Mouse (Mus musculus): ENCODE data around the gene Mettl15. TPM values are rescaled to one million over a fixed set of nuclear protein-coding genes. Genes with fewer than 3 reads are reported as not detected.

Mettl15 gene
- polyA plus RNA-seq (2015; fragmentation: Nextera tagmentation; extraction: Ambion mirVana), result 9.6 and 12.1 TPM in 2 replicates

GRCm38 (mm10) chr2:109280600-109281340 is at the start of gene Mettl15, which contains the start of gene Kif18a:
TSS of gene Mettl15 (minus strand) at chr2:109280748.
TSS of gene Kif18a (plus strand) at chr2:109280738.
- peaks cover 18% of the 10 kb centered on the region for H3K4me1 ChIP-seq
- no peaks in the 10 kb centered on the region for H3K36me3 ChIP-seq (ENCODE audit: poor library complexity, severe bottlenecking)
- WGBS, result under 1% methylated on average over 51 of the region's 51 CpGs
- peak; percentile 99 for ATAC-seq
- H3K9me3 ChIP-seq (replicated peaks), result no peaks in the 10 kb centered on the region
- no peaks in the 10 kb centered on the region for H3K27me3 ChIP-seq
- peak within 1 kb of the TSS; percentile 69 for H3K4me2 ChIP-seq
- peak within 1 kb of the TSS; percentile 60 for H3K4me3 ChIP-seq
- peak within 1 kb of the TSS; percentile 74 for H3K27ac ChIP-seq
- peak within 1 kb of the TSS; percentile 71 for H3K9ac ChIP-seq

DNA sequence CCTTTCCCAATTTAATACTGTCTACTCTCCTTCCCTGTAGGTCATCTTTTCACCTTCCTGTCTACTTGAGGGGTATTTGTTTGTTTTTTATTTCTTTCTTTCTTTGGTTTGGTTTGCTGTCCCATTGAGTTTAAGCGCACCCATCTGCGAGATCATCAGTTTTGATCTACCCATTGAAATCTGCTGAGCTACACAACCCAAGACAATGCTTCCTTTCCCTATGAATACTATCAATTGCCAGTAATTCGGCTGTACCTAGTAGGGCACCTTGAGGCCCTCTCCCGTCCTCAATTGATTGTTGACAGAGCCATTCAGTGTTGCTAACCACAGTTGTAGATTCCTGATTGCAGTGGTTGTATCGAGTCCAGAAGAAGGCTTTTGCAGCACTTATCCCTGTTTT is 30.8 kb upstream of the Mettl15 start:
- no peak for ATAC-seq
- Histone ChIP-seq H3K4me1 (no peaks in the 10 kb centered on the region), H3K4me3 (no peak overlapping the region), H3K4me2 (no peak overlapping the region), H3K9me3 (replicated peaks) (no peaks in the 10 kb centered on the region), H3K27me3 (no peaks in the 10 kb centered on the region), H3K9ac (no peak overlapping the region), H3K27ac (no peak overlapping the region), H3K36me3 (ENCODE audit: poor library complexity, severe bottlenecking) (peaks cover 44% of the 10 kb centered on the region)
- WGBS, result 93% methylated on average over 5 of the region's 5 CpGs

DNA sequence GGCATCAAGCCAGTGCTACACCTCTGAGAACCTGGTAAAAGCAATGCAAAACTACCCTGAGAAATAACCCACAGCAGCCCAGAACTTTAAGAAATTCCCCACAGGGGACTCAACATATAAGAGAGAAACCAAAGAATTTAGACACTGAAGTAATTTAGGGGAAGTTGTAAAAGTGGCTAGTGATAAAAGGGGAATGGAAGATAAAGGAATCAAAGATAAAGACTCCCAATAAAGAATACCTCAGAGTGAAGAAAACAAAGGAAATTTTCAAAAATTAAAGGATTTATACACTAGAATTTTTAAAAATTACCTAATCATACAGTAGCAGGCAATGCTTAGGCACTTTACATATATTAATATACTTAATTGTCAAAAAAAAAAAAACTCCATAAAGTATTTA is 23.1 kb upstream of the Mettl15 start:
- ATAC-seq, result no peak
- no peaks in the 10 kb centered on the region for H3K9me3 ChIP-seq (replicated peaks)
- H3K27ac ChIP-seq, result no peak overlapping the region
- H3K4me2 ChIP-seq, result no peak overlapping the region
- H3K27me3 ChIP-seq, result no peaks in the 10 kb centered on the region
- peaks cover 18% of the 10 kb centered on the region; the same call in 1 of the 2 replicates for H3K36me3 ChIP-seq (ENCODE audit: poor library complexity, severe bottlenecking)
- no peak overlapping the region for H3K4me3 ChIP-seq
- H3K4me1 ChIP-seq, result no peaks in the 10 kb centered on the region
- no peak overlapping the region for H3K9ac ChIP-seq

GRCm38 (mm10) chr2:109302234-109302633 is 21.7 kb upstream of the Mettl15 start:
- H3K4me1 ChIP-seq, result no peaks in the 10 kb centered on the region
- H3K36me3 ChIP-seq (ENCODE audit: poor library complexity, severe bottlenecking), result peaks cover 16% of the 10 kb centered on the region; the same call in 1 of the 2 replicates
- H3K4me2 ChIP-seq, result no peak overlapping the region
- ATAC-seq, result no peak
- no peaks in the 10 kb centered on the region for H3K9me3 ChIP-seq (replicated peaks)
- H3K27me3 ChIP-seq, result no peaks in the 10 kb centered on the region
- WGBS, result 87% methylated on average over 3 of the region's 3 CpGs
- no peak overlapping the region for H3K4me3 ChIP-seq
- no peak overlapping the region for H3K27ac ChIP-seq
- no peak overlapping the region for H3K9ac ChIP-seq

DNA sequence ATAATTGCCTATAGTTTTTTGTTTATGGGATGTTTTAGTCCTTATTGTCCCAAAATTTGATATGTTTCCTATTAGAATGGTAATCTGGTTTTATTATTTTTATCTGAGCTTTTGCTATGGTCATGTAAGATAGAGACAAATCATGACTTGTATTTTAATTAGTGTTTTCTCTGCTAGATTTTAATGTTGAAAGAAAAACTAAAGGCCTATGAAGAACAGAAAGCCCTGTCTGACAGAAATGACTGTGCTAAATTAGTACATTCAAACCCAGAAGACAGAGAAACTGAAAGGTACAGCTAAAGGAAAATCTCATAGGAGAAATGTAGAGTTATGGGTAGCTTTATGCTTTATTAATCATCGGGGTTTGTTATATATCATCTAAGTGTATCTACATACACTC is 17.6 kb upstream of the Mettl15 start:
- Histone ChIP-seq H3K4me2 (no peak overlapping the region), H3K9ac (no peak overlapping the region), H3K4me1 (no peaks in the 10 kb centered on the region), H3K36me3 (ENCODE audit: poor library complexity, severe bottlenecking) (peaks cover 25% of the 10 kb centered on the region), H3K4me3 (no peak overlapping the region), H3K27ac (no peak overlapping the region), H3K27me3 (no peaks in the 10 kb centered on the region), H3K9me3 (replicated peaks) (no peaks in the 10 kb centered on the region)
- ATAC-seq, result no peak
- WGBS, result 100% methylated on average over 1 of the region's 1 CpGs

DNA sequence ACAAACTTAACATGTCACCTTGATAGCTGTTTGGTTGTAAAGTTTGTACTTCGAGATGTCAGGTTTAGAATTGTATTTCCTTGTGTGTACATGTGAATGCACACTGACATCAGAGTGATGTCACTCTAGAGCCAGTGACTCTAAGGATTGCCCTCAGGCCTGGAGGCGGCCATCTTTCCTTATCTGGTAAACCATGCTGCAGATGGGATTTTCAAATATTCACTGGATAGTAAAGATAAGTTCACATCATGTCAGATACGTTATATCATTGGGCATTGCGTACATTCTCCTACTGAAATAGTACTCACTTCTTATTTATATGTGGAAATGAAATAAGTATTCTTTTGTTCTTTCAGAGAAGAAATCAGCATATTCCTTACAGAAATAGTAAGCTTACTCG is 15.7 kb upstream of the Mettl15 start:
- Histone ChIP-seq H3K27ac (no peak overlapping the region), H3K27me3 (no peaks in the 10 kb centered on the region), H3K4me3 (no peak overlapping the region), H3K4me2 (no peak overlapping the region), H3K36me3 (ENCODE audit: poor library complexity, severe bottlenecking) (peaks cover 37% of the 10 kb centered on the region), H3K9me3 (replicated peaks) (no peaks in the 10 kb centered on the region), H3K4me1 (no peaks in the 10 kb centered on the region), H3K9ac (no peak overlapping the region)
- 92% methylated on average over 5 of the region's 5 CpGs for WGBS
- ATAC-seq, result no peak

- H3K36me3 ChIP-seq (ENCODE audit: poor library complexity, severe bottlenecking), result peaks cover 40% of the 10 kb centered on the region
- H3K9me3 ChIP-seq (replicated peaks), result no peaks in the 10 kb centered on the region
- no peak overlapping the region for H3K4me2 ChIP-seq
- WGBS, result 95% methylated on average over 6 of the region's 6 CpGs
- no peaks in the 10 kb centered on the region for H3K27me3 ChIP-seq
- H3K4me1 ChIP-seq, result no peaks in the 10 kb centered on the region
- no peak overlapping the region for H3K27ac ChIP-seq
- no peak overlapping the region for H3K9ac ChIP-seq
- H3K4me3 ChIP-seq, result no peak overlapping the region
- ATAC-seq, result no peak
Observed at GRCm38 (mm10) chr2:109289327-109289726, 8.8 kb upstream of the Mettl15 start.

- H3K4me3 ChIP-seq, result no peak overlapping the region
- 96% methylated on average over 3 of the region's 3 CpGs for WGBS
- no peak overlapping the region for H3K9ac ChIP-seq
- H3K4me2 ChIP-seq, result no peak overlapping the region
- H3K9me3 ChIP-seq (replicated peaks), result no peaks in the 10 kb centered on the region
- no peaks in the 10 kb centered on the region for H3K27me3 ChIP-seq
- H3K27ac ChIP-seq, result no peak overlapping the region
- ATAC-seq, result no peak
- peaks cover 3% of the 10 kb centered on the region; the same call in 1 of the 2 replicates for H3K36me3 ChIP-seq (ENCODE audit: poor library complexity, severe bottlenecking)
- peaks cover 11% of the 10 kb centered on the region for H3K4me1 ChIP-seq
Observed at GRCm38 (mm10) chr2:109284121-109284520, 3.6 kb upstream of the Mettl15 start.

DNA sequence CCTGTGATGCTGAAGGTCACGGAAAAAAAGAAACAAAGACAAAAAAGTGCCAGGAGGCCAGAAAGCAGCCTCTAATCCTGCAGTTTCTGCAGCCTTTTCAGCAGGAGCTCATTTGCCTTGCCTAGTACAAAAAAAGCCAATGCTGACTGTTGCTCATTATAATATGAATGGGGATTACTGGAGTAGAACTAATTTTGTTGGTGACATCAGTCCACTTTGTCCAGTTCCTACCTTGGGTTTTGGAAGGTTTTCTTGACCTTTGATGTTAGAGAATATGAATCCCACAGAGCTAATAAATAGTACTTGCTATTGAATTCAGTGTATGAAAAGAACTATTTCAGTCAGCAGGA is 768 bp upstream of the Mettl15 start:
- Histone ChIP-seq H3K36me3 (ENCODE audit: poor library complexity, severe bottlenecking) (no peaks in the 10 kb centered on the region), H3K4me1 (peaks cover 18% of the 10 kb centered on the region), H3K9me3 (replicated peaks) (no peaks in the 10 kb centered on the region), H3K4me3 (peak overlapping the region; percentile 60), H3K27ac (peak overlapping the region; percentile 74; the same call in 1 of the 2 replicates), H3K4me2 (peak overlapping the region; percentile 69), H3K27me3 (no peaks in the 10 kb centered on the region), H3K9ac (peak overlapping the region; percentile 71)
- ATAC-seq, result peak; percentile 0; the same call in 1 of the 2 replicates
- 0% methylated on average over 1 of the region's 1 CpGs for WGBS

- no peak for ATAC-seq
- peak overlapping the region; percentile 69 for H3K4me2 ChIP-seq
- H3K4me1 ChIP-seq, result peaks cover 18% of the 10 kb centered on the region
- H3K36me3 ChIP-seq (ENCODE audit: poor library complexity, severe bottlenecking), result no peaks in the 10 kb centered on the region
- peak overlapping the region; percentile 64 for H3K9ac ChIP-seq
- 2% methylated on average over 4 of the region's 4 CpGs for WGBS
- no peaks in the 10 kb centered on the region for H3K9me3 ChIP-seq (replicated peaks)
- 0 out of 2 replicates have a peak overlapping the region, but pooled peaks have one; percentile 5 for H3K27ac ChIP-seq
- no peaks in the 10 kb centered on the region for H3K27me3 ChIP-seq
- peak overlapping the region; percentile 60 for H3K4me3 ChIP-seq
Observed at GRCm38 (mm10) chr2:109280272-109280599, 312 bp downstream of the Mettl15 start.

GRCm38 (mm10) chr2:109278036-109278435 is 2.5 kb downstream of the Mettl15 start:
- Histone ChIP-seq H3K4me1 (peaks cover 18% of the 10 kb centered on the region), H3K9ac (peak overlapping the region; percentile 57), H3K9me3 (replicated peaks) (no peaks in the 10 kb centered on the region), H3K27me3 (no peaks in the 10 kb centered on the region), H3K27ac (no peak overlapping the region), H3K36me3 (ENCODE audit: poor library complexity, severe bottlenecking) (no peaks in the 10 kb centered on the region), H3K4me2 (peak overlapping the region; percentile 60), H3K4me3 (peak overlapping the region; percentile 49)
- no peak for ATAC-seq
- WGBS, result 1% methylated on average over 16 of the region's 16 CpGs

DNA sequence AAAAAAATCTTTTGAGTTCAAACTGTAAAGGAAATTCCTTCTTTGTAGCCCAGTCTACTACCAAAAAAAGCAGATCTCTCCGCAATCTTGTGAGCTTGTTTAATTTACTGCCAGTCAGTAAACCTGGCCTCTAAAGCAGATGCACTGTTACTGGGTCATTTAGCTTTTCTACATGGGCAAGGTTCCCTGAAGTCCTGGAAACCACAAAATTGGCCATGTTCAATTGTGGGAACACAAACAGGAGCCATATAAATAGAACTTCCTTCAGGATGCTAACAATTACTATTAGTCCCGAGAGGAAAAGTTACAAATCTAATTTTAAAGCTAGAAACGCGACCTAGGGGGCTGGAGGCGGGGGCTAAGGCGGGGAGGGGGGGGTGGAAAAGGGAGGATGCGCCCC is 3.0 kb downstream of the Mettl15 start:
- Histone ChIP-seq H3K4me2 (peak overlapping the region; percentile 60), H3K36me3 (ENCODE audit: poor library complexity, severe bottlenecking) (no peaks in the 10 kb centered on the region), H3K9ac (peak overlapping the region; percentile 57), H3K9me3 (replicated peaks) (no peaks in the 10 kb centered on the region), H3K27ac (no peak overlapping the region), H3K4me1 (peaks cover 18% of the 10 kb centered on the region), H3K4me3 (peak overlapping the region; percentile 49), H3K27me3 (no peaks in the 10 kb centered on the region)
- 12% methylated on average over 7 of the region's 7 CpGs for WGBS
- no peak for ATAC-seq

DNA sequence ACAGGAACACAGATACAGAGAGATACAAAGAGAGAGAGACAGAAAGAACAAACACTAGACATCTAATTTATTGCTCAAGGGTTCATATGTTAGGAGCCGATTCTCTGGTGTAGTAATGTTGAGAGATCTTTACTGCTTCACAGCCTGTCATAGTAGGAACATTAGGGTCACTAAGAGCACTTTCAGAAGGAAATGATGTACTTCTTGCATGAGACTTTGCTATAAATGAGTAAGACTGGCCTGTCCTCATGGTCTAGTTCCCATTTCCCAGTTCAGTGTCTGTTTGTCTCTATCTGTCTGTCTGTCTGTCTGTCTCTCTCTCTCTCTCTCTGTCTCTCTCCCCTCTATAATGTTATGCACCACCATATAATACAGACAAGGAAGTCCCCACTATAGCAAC is 7.5 kb downstream of the Mettl15 start:
- no peak overlapping the region for H3K27ac ChIP-seq
- ATAC-seq, result no peak
- H3K36me3 ChIP-seq (ENCODE audit: poor library complexity, severe bottlenecking), result no peaks in the 10 kb centered on the region
- WGBS, result 93% methylated on average over 1 of the region's 1 CpGs
- no peak overlapping the region for H3K4me3 ChIP-seq
- peaks cover 5% of the 10 kb centered on the region for H3K4me1 ChIP-seq
- no peaks in the 10 kb centered on the region for H3K9me3 ChIP-seq (replicated peaks)
- H3K4me2 ChIP-seq, result no peak overlapping the region
- no peaks in the 10 kb centered on the region for H3K27me3 ChIP-seq
- H3K9ac ChIP-seq, result no peak overlapping the region
